Mouse (Mus musculus) Patski (cell line): ENCODE data around the gene Lrrc8a. TPM values are rescaled to one million over a fixed set of nuclear protein-coding genes. Genes with fewer than 3 reads are reported as not detected.

ENCODE experiments used
- ATAC-seq: fragments of 100-300 bp; one replicate; pipeline ENCODE4 v1.8.0; 2021
- CTCF ChIA-PET: fragments of 350-600 bp; sonication (Branson Sonifier 250); formaldehyde crosslinking; loops from one replicate; lab custom pipeline; 2022; ENCODE audit warnings: inconsistent platforms; lab: Charles Lee
- POLR2A ChIA-PET: fragments of 350-600 bp; sonication (Branson Sonifier 250); formaldehyde crosslinking; loops from one replicate; lab custom pipeline; 2022; ENCODE audit warnings: antibody characterized with exemption, inconsistent platforms; lab: Charles Lee
- DNase-seq: peaks from one replicate; pipeline ENCODE4 v3.0.0-alpha.2; 2011; ENCODE audit warnings: low read depth, low spot score
- H3K27me3 ChIP-seq: fragments of 371-371 bp; one replicate; pipeline ENCODE4 v1.5.1; 2021
- CTCF ChIP-seq: fragments of 100-300 bp; IDR thresholded peaks from one replicate; pipeline ENCODE4 v1.5.1; 2021
- in situ Hi-C: fragments of 300-500 bp; cut with MboI; formaldehyde crosslinking; loops from 3 replicates; pipeline ENCODE4 v1.11.1; 2018; ENCODE audit warnings: low pct_unique_long_range_greater_than_20kb, mixed read lengths
- polyA plus RNA-seq: library from polyadenylated mRNA; unstranded; gene quantifications from one replicate; pipeline ENCODE4 v1.2.3, GENCODE M21; 2021

Gene Lrrc8a
- 19.3 TPM for polyA plus RNA-seq

GRCm38 (mm10) chr2:30237199-30237880, at the start of gene Lrrc8a:
Gene Lrrc8a, plus strand, starts transcription at chr2:30237715.
- in situ Hi-C loops, result no loop called here
- ChIA-PET POLR2A (interaction anchor here (0.7 to 1.4 kb wide), 7 partner anchors 10 to 65 kb away, joined by 3 to 6 read pairs (median 4); partner anchors contain the start of gene Kyat1), CTCF (interaction anchor here (1.0 to 1.3 kb wide), 2 partner anchors 30 to 74 kb away, joined by 3 to 4 read pairs; no protein-coding TSS in a partner anchor)
- DNase-seq (peak; percentile 76), ATAC-seq (peak; percentile 80)
- no peak for TF ChIP-seq CTCF
- no peaks in the 10 kb centered on the region for H3K27me3 ChIP-seq

GRCm38 (mm10) chr2:30191790-30192580, 45.5 kb upstream of the Lrrc8a start:
- H3K27me3 ChIP-seq, result no peaks in the 10 kb centered on the region
- no peak for TF ChIP-seq CTCF
- in situ Hi-C loops, result no loop called here
- CTCF ChIA-PET, result interaction anchor here (2.1 kb wide), 1 partner anchor 14 kb away, joined by 4 read pairs; the partner anchor contains the start of gene Kyat1
- ATAC-seq (no peak), DNase-seq (no peak)
- POLR2A ChIA-PET, result no interaction called here

GRCm38 (mm10) chr2:30194656-30195055, 42.9 kb upstream of the Lrrc8a start:
- ATAC-seq, result no peak
- no peaks in the 10 kb centered on the region for H3K27me3 ChIP-seq
- no peak for DNase-seq
- CTCF ChIA-PET, result no interaction called here
- TF ChIP-seq CTCF, result no peak
- in situ Hi-C loops, result no loop called here
- POLR2A ChIA-PET, result interaction anchor here (0.6 kb wide), 1 partner anchor 176 kb away, joined by 4 read pairs; no protein-coding TSS in a partner anchor

- POLR2A ChIA-PET, result no interaction called here
Measured at GRCm38 (mm10) chr2:30198021-30198420, 39.5 kb upstream of the Lrrc8a start.

GRCm38 (mm10) chr2:30199984-30200383, 37.5 kb upstream of the Lrrc8a start:
- DNase-seq (no peak), ATAC-seq (no peak)
- TF ChIP-seq CTCF, result no peak
- ChIA-PET POLR2A (no interaction called here), CTCF (no interaction called here)
- H3K27me3 ChIP-seq, result no peaks in the 10 kb centered on the region
- in situ Hi-C loops, result no loop called here

More at GRCm38 (mm10) chr2:30198021-30198420, 39.5 kb upstream of the Lrrc8a start:
- no peak for DNase-seq
- in situ Hi-C loops, result no loop called here
- CTCF ChIA-PET, result interaction anchor here (1.4 kb wide), 1 partner anchor 9 kb away, joined by 3 read pairs; no protein-coding TSS in a partner anchor
- H3K27me3 ChIP-seq, result no peaks in the 10 kb centered on the region
- ATAC-seq, result no peak
- no peak for TF ChIP-seq CTCF

GRCm38 (mm10) chr2:30200388-30200925, 37.1 kb upstream of the Lrrc8a start:
- ATAC-seq (no peak), DNase-seq (no peak)
- no peak for TF ChIP-seq CTCF
- POLR2A ChIA-PET, result no interaction called here
- no peaks in the 10 kb centered on the region for H3K27me3 ChIP-seq
- CTCF ChIA-PET, result no interaction called here
- in situ Hi-C loops, result no loop called here

GRCm38 (mm10) chr2:30203439-30203838, 34.1 kb upstream of the Lrrc8a start:
- ATAC-seq, result no peak
- in situ Hi-C loops, result no loop called here
- DNase-seq, result no peak
- ChIA-PET CTCF (no interaction called here), POLR2A (interaction anchor here (1.0 kb wide), 1 partner anchor 34 kb away, joined by 4 read pairs; the partner anchor contains the start of gene Lrrc8a)
- H3K27me3 ChIP-seq, result no peaks in the 10 kb centered on the region
- TF ChIP-seq CTCF, result no peak

GRCm38 (mm10) chr2:30205255-30205628, 32.3 kb upstream of the Lrrc8a start:
- ATAC-seq (no peak), DNase-seq (no peak)
- no peak for TF ChIP-seq CTCF
- ChIA-PET POLR2A (interaction anchor here (1.7 kb wide), 1 partner anchor 27 kb away, joined by 3 read pairs; the partner anchor contains the start of gene Spout1), CTCF (interaction anchor here (0.8 to 1.6 kb wide), 4 partner anchors 9 to 33 kb away, joined by 3 to 4 read pairs (median 3); no protein-coding TSS in a partner anchor)
- H3K27me3 ChIP-seq, result no peaks in the 10 kb centered on the region
- in situ Hi-C loops, result no loop called here

- ATAC-seq (peak; percentile 69), DNase-seq (peak; percentile 57)
- ChIA-PET POLR2A (interaction anchor here (1.2 to 1.7 kb wide), 2 partner anchors 28 to 31 kb away, joined by 3 to 6 read pairs; partner anchors contain the start of genes Lrrc8a and Spout1), CTCF (interaction anchor here (0.6 to 1.6 kb wide), 6 partner anchors 8 to 44 kb away, joined by 3 to 4 read pairs (median 3); no protein-coding TSS in a partner anchor)
- H3K27me3 ChIP-seq, result no peaks in the 10 kb centered on the region
- in situ Hi-C loops, result no loop called here
- no peak for TF ChIP-seq CTCF
Measured at GRCm38 (mm10) chr2:30205629-30206357, 31.7 kb upstream of the Lrrc8a start, which contains the start of gene Kyat1. Gene Kyat1, minus strand, starts transcription at chr2:30205847.
